Mouse (Mus musculus): ENCODE results near the gene Cib1.

The Cib1 gene

GRCm38 (mm10) chr7:80200588-80200945, 32.0 kb downstream of the Cib1 start:
- DNase-seq = no peak

GRCm38 (mm10) chr7:80199851-80200587, 32.6 kb downstream of the Cib1 start:
- no peak for DNase-seq

- DNase-seq = no peak
Measured at GRCm38 (mm10) chr7:80199286-80199685, 33.3 kb downstream of the Cib1 start.

GRCm38 (mm10) chr7:80198863-80199262, 33.8 kb downstream of the Cib1 start:
- DNase-seq = no peak

GRCm38 (mm10) chr7:80197941-80198778, 34.5 kb downstream of the Cib1 start:
- peak; percentile 82 for DNase-seq

GRCm38 (mm10) chr7:80197371-80197770, 35.2 kb downstream of the Cib1 start:
- DNase-seq = peak; percentile 46

GRCm38 (mm10) chr7:80195576-80196263, 36.9 kb downstream of the Cib1 start:
- DNase-seq = no peak

- DNase-seq = no peak
Measured at GRCm38 (mm10) chr7:80195146-80195545, 37.5 kb downstream of the Cib1 start.

- DNase-seq = no peak
Measured at GRCm38 (mm10) chr7:80193941-80194739, 38.5 kb downstream of the Cib1 start.

GRCm38 (mm10) chr7:80192226-80193061, 40.2 kb downstream of the Cib1 start:
- DNase-seq = peak; percentile 92

- DNase-seq = peak; percentile 47
Measured at GRCm38 (mm10) chr7:80191455-80191854, 41.2 kb downstream of the Cib1 start.

GRCm38 (mm10) chr7:80189147-80189933, 43.3 kb downstream of the Cib1 start:
- DNase-seq = no peak

GRCm38 (mm10) chr7:80188579-80189125, 44.0 kb downstream of the Cib1 start:
- no peak for DNase-seq

- no peak for DNase-seq
Measured at GRCm38 (mm10) chr7:80187501-80187900, 45.1 kb downstream of the Cib1 start.

GRCm38 (mm10) chr7:80186531-80187296, 45.9 kb downstream of the Cib1 start, which contains the start of gene Sema4b:
Gene Sema4b (plus strand): TSS chr7:80186841.
- peak; percentile 82 for DNase-seq

- no peak for DNase-seq
Measured at GRCm38 (mm10) chr7:80186021-80186420, 46.6 kb downstream of the Cib1 start.

GRCm38 (mm10) chr7:80184968-80185367, 47.6 kb downstream of the Cib1 start:
- DNase-seq = no peak

GRCm38 (mm10) chr7:80184551-80184950, 48.1 kb downstream of the Cib1 start:
- no peak for DNase-seq

GRCm38 (mm10) chr7:80183969-80184368, 48.6 kb downstream of the Cib1 start:
- no peak for DNase-seq

- no peak for DNase-seq
Measured at GRCm38 (mm10) chr7:80183466-80183865, 49.1 kb downstream of the Cib1 start.

Measured in thymus, postnatal 25 days (tissue).